Mouse (Mus musculus): ENCODE measurements at regions not wholly inside any gene's neighbourhood (a gene's known extent, or its start where the extent isn't known, plus 50 kb on each side); places are given as distances from the start of the nearest gene placed in this dataset.
A peak's percentile ranks its signal among the peaks of the same experiment; 100 is the strongest.
"Not testable (repeated sequence)": the region's sequence is repeated elsewhere in the genome, so short reads cannot be mapped to it uniquely, and the experiment has no call there.

GRCm38 (mm10) chr5:133842059-133842706, 257.3 kb upstream of the Castor2 start:
- not testable (repeated sequence) for H3K27ac ChIP-seq; H3K27me3 ChIP-seq (replicated peaks); H3K36me3 ChIP-seq; H3K4me1 ChIP-seq; H3K9ac ChIP-seq; H3K9me3 ChIP-seq (replicated peaks); H3K4me3 ChIP-seq; H3K4me2 ChIP-seq
- peak; percentile 46 for ATAC-seq
- 54% methylated on average over 21 of the region's 42 CpGs for WGBS (ENCODE audit: insufficient replicate concordance)

- Histone ChIP-seq H3K9me3 (replicated peaks) (no peaks in the 10 kb centered on the region; the same call in 1 of the 2 replicates), H3K27ac (no peak overlapping the region), H3K4me3 (no peak overlapping the region), H3K4me2 (no peak overlapping the region), H3K9ac (no peak overlapping the region), H3K4me1 (no peaks in the 10 kb centered on the region), H3K27me3 (replicated peaks) (0 out of 2 replicates have a peak, but pooled peaks cover 7% of the 10 kb centered on the region), H3K36me3 (no peaks in the 10 kb centered on the region)
- ATAC-seq, result no peak
- WGBS (ENCODE audit: insufficient replicate concordance), result 55% methylated on average over 5 of the region's 5 CpGs
Measured at GRCm38 (mm10) chr5:133838286-133838685, 261.2 kb upstream of the Castor2 start.

- no peaks in the 10 kb centered on the region for H3K36me3 ChIP-seq
- 77% methylated on average over 7 of the region's 7 CpGs for WGBS (ENCODE audit: insufficient replicate concordance)
- H3K4me2 ChIP-seq, result no peak overlapping the region
- H3K27me3 ChIP-seq (replicated peaks), result no peaks in the 10 kb centered on the region
- no peak for ATAC-seq
- no peaks in the 10 kb centered on the region; the same call in 1 of the 2 replicates for H3K9me3 ChIP-seq (replicated peaks)
- H3K4me1 ChIP-seq, result no peaks in the 10 kb centered on the region
- no peak overlapping the region for H3K27ac ChIP-seq
- no peak overlapping the region for H3K4me3 ChIP-seq
- H3K9ac ChIP-seq, result no peak overlapping the region
Measured at GRCm38 (mm10) chr5:133833217-133833616, 266.3 kb upstream of the Castor2 start.

GRCm38 (mm10) chr5:133828226-133828625, 271.3 kb upstream of the Castor2 start:
- Histone ChIP-seq H3K4me1 (no peaks in the 10 kb centered on the region), H3K36me3 (no peaks in the 10 kb centered on the region), H3K9ac (no peak overlapping the region), H3K4me3 (no peak overlapping the region), H3K9me3 (replicated peaks) (peaks cover 5% of the 10 kb centered on the region; the same call in 1 of the 2 replicates), H3K4me2 (no peak overlapping the region), H3K27ac (no peak overlapping the region), H3K27me3 (replicated peaks) (no peaks in the 10 kb centered on the region)
- WGBS (ENCODE audit: insufficient replicate concordance), result 83% methylated on average over 13 of the region's 13 CpGs
- no peak for ATAC-seq

GRCm38 (mm10) chr5:133823871-133824270, 275.6 kb upstream of the Castor2 start:
- Histone ChIP-seq H3K4me1 (no peaks in the 10 kb centered on the region), H3K4me2 (no peak overlapping the region), H3K27ac (no peak overlapping the region), H3K9me3 (replicated peaks) (peaks cover 5% of the 10 kb centered on the region; the same call in 1 of the 2 replicates), H3K27me3 (replicated peaks) (no peaks in the 10 kb centered on the region), H3K9ac (no peak overlapping the region), H3K4me3 (no peak overlapping the region), H3K36me3 (no peaks in the 10 kb centered on the region)
- WGBS (ENCODE audit: insufficient replicate concordance), result 77% methylated on average over 3 of the region's 3 CpGs
- ATAC-seq, result no peak

- no peaks in the 10 kb centered on the region for H3K4me1 ChIP-seq
- 76% methylated on average over 3 of the region's 3 CpGs for WGBS (ENCODE audit: insufficient replicate concordance)
- no peaks in the 10 kb centered on the region for H3K9me3 ChIP-seq (replicated peaks)
- H3K27me3 ChIP-seq (replicated peaks), result no peaks in the 10 kb centered on the region
- no peak overlapping the region for H3K4me2 ChIP-seq
- ATAC-seq, result no peak
- H3K9ac ChIP-seq, result no peak overlapping the region
- H3K4me3 ChIP-seq, result no peak overlapping the region
- no peaks in the 10 kb centered on the region for H3K36me3 ChIP-seq
- H3K27ac ChIP-seq, result no peak overlapping the region
Measured at GRCm38 (mm10) chr5:133821273-133821672, 278.2 kb upstream of the Castor2 start.

- H3K4me1 ChIP-seq, result no peaks in the 10 kb centered on the region
- H3K9me3 ChIP-seq (replicated peaks), result no peaks in the 10 kb centered on the region
- H3K4me2 ChIP-seq, result no peak overlapping the region
- ATAC-seq, result no peak
- H3K27ac ChIP-seq, result no peak overlapping the region
- H3K27me3 ChIP-seq (replicated peaks), result no peaks in the 10 kb centered on the region
- no peak overlapping the region for H3K4me3 ChIP-seq
- 62% methylated on average over 5 of the region's 5 CpGs for WGBS (ENCODE audit: insufficient replicate concordance)
- H3K9ac ChIP-seq, result no peak overlapping the region
- H3K36me3 ChIP-seq, result no peaks in the 10 kb centered on the region
Measured at GRCm38 (mm10) chr5:133815462-133815861, 284.0 kb upstream of the Castor2 start.

- Histone ChIP-seq H3K27me3 (replicated peaks) (no peaks in the 10 kb centered on the region), H3K4me2 (no peak overlapping the region), H3K9ac (no peak overlapping the region), H3K4me1 (no peaks in the 10 kb centered on the region), H3K4me3 (no peak overlapping the region), H3K27ac (no peak overlapping the region), H3K36me3 (no peaks in the 10 kb centered on the region), H3K9me3 (replicated peaks) (no peaks in the 10 kb centered on the region)
- ATAC-seq, result no peak
- 51% methylated on average over 6 of the region's 6 CpGs for WGBS (ENCODE audit: insufficient replicate concordance)
Measured at GRCm38 (mm10) chr5:133814436-133814835, 285.1 kb upstream of the Castor2 start.

- WGBS (ENCODE audit: insufficient replicate concordance), result 29% methylated on average over 6 of the region's 6 CpGs
- ATAC-seq, result no peak
- H3K4me1 ChIP-seq, result no peaks in the 10 kb centered on the region
Measured at GRCm38 (mm10) chr5:133812216-133812615, 287.3 kb upstream of the Castor2 start.

GRCm38 (mm10) chr5:133806891-133807290, 292.6 kb upstream of the Castor2 start:
- Histone ChIP-seq H3K27me3 (replicated peaks) (no peaks in the 10 kb centered on the region), H3K4me1 (no peaks in the 10 kb centered on the region), H3K9ac (no peak overlapping the region), H3K4me3 (no peak overlapping the region), H3K4me2 (no peak overlapping the region), H3K36me3 (no peaks in the 10 kb centered on the region), H3K9me3 (replicated peaks) (no peaks in the 10 kb centered on the region; the same call in 1 of the 2 replicates), H3K27ac (no peak overlapping the region)
- ATAC-seq, result no peak
- 32% methylated on average over 7 of the region's 7 CpGs for WGBS (ENCODE audit: insufficient replicate concordance)

More at GRCm38 (mm10) chr5:133812216-133812615, 287.3 kb upstream of the Castor2 start:
- Histone ChIP-seq H3K36me3 (no peaks in the 10 kb centered on the region), H3K27ac (no peak overlapping the region), H3K9me3 (replicated peaks) (no peaks in the 10 kb centered on the region), H3K4me2 (no peak overlapping the region), H3K27me3 (replicated peaks) (no peaks in the 10 kb centered on the region), H3K4me3 (no peak overlapping the region), H3K9ac (no peak overlapping the region)

GRCm38 (mm10) chr5:133802001-133802400, 297.5 kb upstream of the Castor2 start:
- Histone ChIP-seq H3K9ac (no peak overlapping the region), H3K9me3 (replicated peaks) (peaks cover 3% of the 10 kb centered on the region; the same call in 1 of the 2 replicates), H3K36me3 (no peaks in the 10 kb centered on the region), H3K4me3 (no peak overlapping the region), H3K27ac (no peak overlapping the region), H3K4me2 (no peak overlapping the region), H3K4me1 (no peaks in the 10 kb centered on the region), H3K27me3 (replicated peaks) (no peaks in the 10 kb centered on the region)
- 55% methylated on average over 3 of the region's 3 CpGs for WGBS (ENCODE audit: insufficient replicate concordance)
- no peak for ATAC-seq

GRCm38 (mm10) chr5:133795638-133796037, 303.9 kb upstream of the Castor2 start:
- whole genome bisulfite sequencing (ENCODE audit: insufficient replicate concordance), result 38% methylated on average over 3 of the region's 3 CpGs
- H3K27ac ChIP-seq, result no peak overlapping the region
- H3K27me3 ChIP-seq (replicated peaks), result no peaks in the 10 kb centered on the region
- no peak for ATAC-seq
- H3K4me2 ChIP-seq, result no peak overlapping the region
- 0 out of 2 replicates have a peak, but pooled peaks cover 3% of the 10 kb centered on the region for H3K9me3 ChIP-seq (replicated peaks)
- no peak overlapping the region for H3K9ac ChIP-seq
- no peaks in the 10 kb centered on the region for H3K4me1 ChIP-seq
- H3K4me3 ChIP-seq, result no peak overlapping the region
- no peaks in the 10 kb centered on the region for H3K36me3 ChIP-seq

GRCm38 (mm10) chr5:133790726-133791125, 308.8 kb upstream of the Castor2 start:
- Histone ChIP-seq H3K4me1 (no peaks in the 10 kb centered on the region), H3K27me3 (replicated peaks) (no peaks in the 10 kb centered on the region), H3K9ac (no peak overlapping the region), H3K4me2 (no peak overlapping the region), H3K27ac (no peak overlapping the region), H3K36me3 (no peaks in the 10 kb centered on the region), H3K9me3 (replicated peaks) (no peaks in the 10 kb centered on the region), H3K4me3 (no peak overlapping the region)
- ATAC-seq, result no peak
- 55% methylated on average over 6 of the region's 6 CpGs for WGBS (ENCODE audit: insufficient replicate concordance)

Data from liver, embryonic 12.5 days (tissue).